Mouse (Mus musculus): ENCODE data around the gene Dgat2l6. TPM values are rescaled to one million over a fixed set of nuclear protein-coding genes. Genes with fewer than 3 reads are reported as not detected.

Dgat2l6 gene
- not detected in 2 replicates for total RNA-seq (2017)

DNA sequence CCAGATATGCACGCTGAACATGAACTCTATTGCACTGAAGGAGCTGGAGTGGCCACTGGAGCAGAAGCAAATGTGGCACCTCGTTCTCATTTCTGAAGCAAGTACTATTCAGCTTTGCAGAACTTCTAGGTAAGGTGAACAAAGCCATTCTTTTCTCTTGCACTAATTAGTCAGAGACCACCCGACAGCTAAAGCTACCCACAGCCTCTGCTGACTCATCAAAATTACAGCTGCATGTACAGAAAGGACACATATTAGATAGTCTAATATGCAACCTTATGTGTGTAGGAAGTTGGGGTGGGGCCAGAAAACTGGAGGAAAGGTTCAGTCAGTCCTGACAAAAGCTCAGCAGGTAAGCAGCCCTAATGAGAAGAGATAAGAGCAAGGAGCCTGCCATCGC is at the start of gene Dgat2l6:
Dgat2l6 (plus strand) TSS at position 368 of the 400 bp plus-strand sequence.
- no peak for ATAC-seq (replicated peaks in 1 of 2; ENCODE audit: insufficient read depth in 1 of 2, low FRiP score in 2 of 2, low TSS enrichment in 1 of 2, low read depth in 1 of 2, poor library complexity in 2 of 2, severe bottlenecking in 2 of 2)

DNA sequence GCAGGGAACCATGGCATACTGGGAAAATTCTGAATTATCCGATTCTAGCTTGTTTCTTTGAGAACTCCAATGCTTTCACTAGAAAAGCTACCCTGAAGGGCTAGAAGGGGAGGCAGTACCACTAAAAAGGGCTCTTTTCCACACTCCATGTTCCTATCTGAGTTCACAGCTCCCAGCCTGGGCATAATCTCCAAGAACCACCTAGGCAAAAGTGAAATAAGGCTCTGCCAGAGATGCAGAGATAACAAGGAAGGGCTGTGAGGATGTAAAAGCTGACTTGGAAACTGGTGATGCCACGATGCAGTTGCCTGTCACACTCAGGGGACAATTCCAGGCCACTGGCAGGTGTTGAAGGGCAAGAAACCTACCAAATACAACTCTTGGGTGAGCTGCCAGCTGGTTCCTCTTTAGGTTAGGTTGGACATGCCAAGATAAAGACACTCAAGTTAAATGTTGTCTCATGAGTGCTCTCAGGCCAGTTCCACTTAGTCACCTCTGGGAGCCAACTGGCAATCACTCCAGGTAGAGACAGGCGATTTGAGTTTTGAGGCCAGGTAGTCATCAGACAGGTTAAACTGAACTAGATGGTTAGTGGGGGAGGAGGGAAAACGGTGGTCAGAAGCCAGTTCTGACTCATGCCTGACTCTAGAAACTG is 48.9 kb upstream of the Dgat2l6 start:
- no peak for ATAC-seq (replicated peaks in 1 of 2; ENCODE audit: insufficient read depth in 1 of 2, low FRiP score in 2 of 2, low TSS enrichment in 1 of 2, low read depth in 1 of 2, poor library complexity in 2 of 2, severe bottlenecking in 2 of 2)

DNA sequence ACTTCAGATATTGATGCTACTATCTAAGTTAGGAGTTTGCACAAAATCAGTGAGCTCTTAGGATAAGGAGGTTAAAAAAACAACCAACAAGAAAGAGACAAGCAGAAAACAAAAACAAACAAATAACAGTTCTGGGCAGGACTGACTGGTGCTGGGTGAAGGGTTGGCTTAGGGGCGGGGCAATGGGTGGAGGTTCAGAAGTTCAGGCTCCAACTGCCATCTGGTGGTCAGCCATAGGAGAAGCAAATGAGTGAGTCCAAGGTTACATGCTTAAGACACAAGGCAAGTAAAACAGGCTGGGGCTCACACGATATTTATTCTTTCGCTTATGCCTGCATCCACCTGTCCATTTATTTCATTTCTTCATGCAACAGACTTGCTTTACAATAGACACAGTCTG is 44.3 kb upstream of the Dgat2l6 start:
- peak; percentile 93 to 95 for ATAC-seq (replicated peaks in 1 of 2; ENCODE audit: insufficient read depth in 1 of 2, low FRiP score in 2 of 2, low TSS enrichment in 1 of 2, low read depth in 1 of 2, poor library complexity in 2 of 2, severe bottlenecking in 2 of 2)

GRCm38 (mm10) chrX:100493500-100494067 is 31.1 kb upstream of the Dgat2l6 start:
- no peak; a peak in 1 of 4 replicates for ATAC-seq (replicated peaks in 1 of 2; ENCODE audit: insufficient read depth in 1 of 2, low FRiP score in 2 of 2, low TSS enrichment in 1 of 2, low read depth in 1 of 2, poor library complexity in 2 of 2, severe bottlenecking in 2 of 2)

- peak; percentile 97 to 98 for ATAC-seq (replicated peaks in 1 of 2; ENCODE audit: insufficient read depth in 1 of 2, low FRiP score in 2 of 2, low TSS enrichment in 1 of 2, low read depth in 1 of 2, poor library complexity in 2 of 2, severe bottlenecking in 2 of 2)
These were observed 30.3 kb upstream of the Dgat2l6 start, which contains the start of gene Igbp1 for GRCm38 (mm10) chrX:100494068-100494978. Gene Igbp1 (plus strand): TSS chrX:100494291.

GRCm38 (mm10) chrX:100504175-100504851 is 20.3 kb upstream of the Dgat2l6 start:
- ATAC-seq (replicated peaks in 1 of 2; ENCODE audit: insufficient read depth in 1 of 2, low FRiP score in 2 of 2, low TSS enrichment in 1 of 2, low read depth in 1 of 2, poor library complexity in 2 of 2, severe bottlenecking in 2 of 2): no peak

GRCm38 (mm10) chrX:100508164-100508563 is 16.5 kb upstream of the Dgat2l6 start:
- no peak for ATAC-seq (replicated peaks in 1 of 2; ENCODE audit: insufficient read depth in 1 of 2, low FRiP score in 2 of 2, low TSS enrichment in 1 of 2, low read depth in 1 of 2, poor library complexity in 2 of 2, severe bottlenecking in 2 of 2)

DNA sequence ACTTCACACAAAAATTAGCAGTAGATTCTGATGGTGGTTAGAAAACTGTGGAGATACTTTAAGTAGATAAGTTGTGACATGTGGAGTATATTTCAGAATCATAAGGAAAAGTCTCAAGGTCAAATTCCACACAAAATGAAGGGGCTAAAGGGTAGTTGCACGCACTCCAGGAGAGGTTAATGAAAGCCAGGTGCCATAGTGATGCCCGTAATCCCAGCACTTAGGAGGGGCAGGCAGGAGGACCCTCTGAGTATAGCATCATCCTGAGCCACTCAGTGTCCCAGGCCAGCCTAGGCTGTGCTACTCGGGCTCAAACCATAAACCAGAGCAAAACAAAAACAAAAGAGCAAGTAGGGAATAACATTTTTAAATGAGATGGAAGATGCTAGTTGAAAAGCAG is 14.7 kb upstream of the Dgat2l6 start:
- no peak for ATAC-seq (replicated peaks in 1 of 2; ENCODE audit: insufficient read depth in 1 of 2, low FRiP score in 2 of 2, low TSS enrichment in 1 of 2, low read depth in 1 of 2, poor library complexity in 2 of 2, severe bottlenecking in 2 of 2)

DNA sequence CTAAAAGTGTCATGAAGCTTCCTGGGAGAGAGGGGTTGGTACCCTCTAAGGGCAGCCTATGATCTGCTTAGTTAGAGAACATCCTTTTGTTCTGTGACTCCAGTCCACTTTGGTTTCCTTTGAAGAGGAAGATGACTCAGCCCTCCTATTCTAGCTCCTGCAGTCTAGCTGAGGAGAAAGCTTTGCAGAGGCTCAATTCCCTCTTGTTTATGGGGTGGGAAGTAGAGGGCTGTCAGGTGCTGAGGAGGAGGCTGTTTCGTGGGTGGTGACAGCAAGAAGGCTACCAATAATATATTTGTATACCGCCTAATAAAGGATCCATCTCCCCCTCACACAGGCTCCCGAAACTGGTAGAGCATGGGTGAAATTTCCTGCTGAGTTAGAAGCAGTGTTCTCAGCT is 8.0 kb upstream of the Dgat2l6 start:
- no peak for ATAC-seq (replicated peaks in 1 of 2; ENCODE audit: insufficient read depth in 1 of 2, low FRiP score in 2 of 2, low TSS enrichment in 1 of 2, low read depth in 1 of 2, poor library complexity in 2 of 2, severe bottlenecking in 2 of 2)

- no peak for ATAC-seq (replicated peaks in 1 of 2; ENCODE audit: insufficient read depth in 1 of 2, low FRiP score in 2 of 2, low TSS enrichment in 1 of 2, low read depth in 1 of 2, poor library complexity in 2 of 2, severe bottlenecking in 2 of 2)
These were observed 7.0 kb upstream of the Dgat2l6 start for GRCm38 (mm10) chrX:100517626-100518025.

- ATAC-seq (replicated peaks in 1 of 2; ENCODE audit: insufficient read depth in 1 of 2, low FRiP score in 2 of 2, low TSS enrichment in 1 of 2, low read depth in 1 of 2, poor library complexity in 2 of 2, severe bottlenecking in 2 of 2): peak in 1 of 2 experiments; percentile 48; a peak in 2 of 4 replicates
These were observed 6.1 kb upstream of the Dgat2l6 start for GRCm38 (mm10) chrX:100518532-100518931.

DNA sequence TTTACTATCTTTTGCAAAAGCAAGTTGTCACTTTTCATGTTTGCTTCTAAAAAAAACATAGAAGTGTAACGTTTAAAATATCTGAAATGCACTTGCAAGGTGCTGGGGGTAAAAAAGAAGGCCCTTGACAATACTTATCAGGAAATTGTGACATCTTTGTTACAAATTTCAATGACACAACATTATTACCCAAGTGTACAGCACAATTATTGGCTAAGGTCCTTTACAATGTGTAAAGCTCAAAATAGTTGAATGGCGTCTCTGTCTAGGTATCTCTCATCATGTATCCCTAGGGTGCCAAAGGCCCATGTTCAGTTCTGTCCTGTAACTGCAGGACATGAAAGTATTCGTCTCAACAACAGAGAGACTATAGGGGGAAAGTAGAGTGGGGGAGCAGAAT is 31.4 kb downstream of the Dgat2l6 start:
- no peak for ATAC-seq (replicated peaks in 1 of 2; ENCODE audit: insufficient read depth in 1 of 2, low FRiP score in 2 of 2, low TSS enrichment in 1 of 2, low read depth in 1 of 2, poor library complexity in 2 of 2, severe bottlenecking in 2 of 2)

GRCm38 (mm10) chrX:100565696-100566095 is 41.1 kb downstream of the Dgat2l6 start:
- ATAC-seq (replicated peaks in 1 of 2; ENCODE audit: insufficient read depth in 1 of 2, low FRiP score in 2 of 2, low TSS enrichment in 1 of 2, low read depth in 1 of 2, poor library complexity in 2 of 2, severe bottlenecking in 2 of 2): no peak

- ATAC-seq (replicated peaks in 1 of 2; ENCODE audit: insufficient read depth in 1 of 2, low FRiP score in 2 of 2, low TSS enrichment in 1 of 2, low read depth in 1 of 2, poor library complexity in 2 of 2, severe bottlenecking in 2 of 2): no peak
These were observed 47.3 kb downstream of the Dgat2l6 start, which contains the start of gene Awat1 for GRCm38 (mm10) chrX:100571951-100572350. Gene Awat1 (plus strand): TSS chrX:100572251.

DNA sequence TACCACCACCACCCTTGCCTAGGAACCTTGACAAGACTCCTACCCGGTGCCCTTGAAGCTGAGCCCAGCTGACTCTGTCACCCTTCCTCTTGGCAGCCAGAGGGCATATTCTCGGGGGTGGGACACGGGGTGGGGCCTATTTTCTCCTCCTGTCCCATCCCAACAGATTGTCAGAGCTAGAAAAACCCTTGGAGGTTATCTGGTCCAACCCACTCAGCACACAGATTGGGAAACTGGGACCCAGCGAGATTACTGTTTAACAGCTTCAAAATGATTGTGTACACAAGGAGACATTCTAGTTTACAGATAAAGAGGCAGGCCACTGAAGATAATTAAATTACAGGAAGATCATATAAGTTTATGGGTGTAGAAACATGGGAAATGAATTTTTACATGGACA is 70.2 kb downstream of the Dgat2l6 start, which contains the start of gene P2ry4:
P2ry4 (minus strand) TSS at position 79 of the 400 bp plus-strand sequence.
- no peak for ATAC-seq (replicated peaks in 1 of 2; ENCODE audit: insufficient read depth in 1 of 2, low FRiP score in 2 of 2, low TSS enrichment in 1 of 2, low read depth in 1 of 2, poor library complexity in 2 of 2, severe bottlenecking in 2 of 2)

Measured in hematopoietic stem cell, adult 5-6 weeks (primary cell).